Mouse (Mus musculus) neural tube, embryonic 11.5 days (tissue): ENCODE data around the gene Sesn1. TPM values are rescaled to one million over a fixed set of nuclear protein-coding genes. Genes with fewer than 3 reads are reported as not detected.
A peak's percentile ranks its signal among the peaks of the same experiment; 100 is the strongest.

Experiments used
- ATAC-seq: fragments of 200-750 bp; cut with Nextera tagmentation; 2 replicates; pipeline ENCODE4 v1.8.0; 2017; ENCODE audit warnings: moderate number of reproducible peaks, mild to moderate bottlenecking, moderate TSS enrichment, moderate library complexity; ENCODE audit not compliant: insufficient read depth, low FRiP score, low TSS enrichment
- DNase-seq: peaks from one replicate; pipeline ENCODE4 v3.0.0-alpha.2; 2015; ENCODE audit warnings: low spot score
- H3K27ac ChIP-seq: fragments of 300-500 bp; sonication (generic); 2 replicates; pipeline ENCODE4 v1.5.1; 2014; ENCODE audit warnings: low read depth, mild to moderate bottlenecking, low read length
- H3K27me3 ChIP-seq: fragments of 300-500 bp; sonication (generic); 2 replicates; pipeline ENCODE4 v1.6.1; 2014; ENCODE audit warnings: mild to moderate bottlenecking, low read length, mixed read lengths; ENCODE audit not compliant: control insufficient read depth, insufficient read depth
- H3K36me3 ChIP-seq: fragments of 300-500 bp; sonication (generic); 2 replicates; pipeline ENCODE4 v1.6.1; 2014; ENCODE audit warnings: mild to moderate bottlenecking, low read length, moderate library complexity, mixed read lengths; ENCODE audit not compliant: control insufficient read depth, insufficient read depth
- H3K4me1 ChIP-seq: fragments of 300-500 bp; sonication (generic); 2 replicates; pipeline ENCODE4 v1.6.1; 2014; ENCODE audit warnings: low read length, mixed read lengths; ENCODE audit not compliant: control insufficient read depth, insufficient read depth
- H3K4me2 ChIP-seq: fragments of 300-500 bp; sonication (generic); 2 replicates; pipeline ENCODE4 v1.6.1; 2014; ENCODE audit warnings: low read depth, mild to moderate bottlenecking, moderate library complexity
- H3K4me3 ChIP-seq: fragments of 300-500 bp; sonication (generic); 2 replicates; pipeline ENCODE4 v1.5.1; 2014; ENCODE audit warnings: low read depth, low read length
- H3K9ac ChIP-seq: fragments of 300-500 bp; sonication (generic); 2 replicates; pipeline ENCODE4 v1.6.1; 2014; ENCODE audit warnings: mild to moderate bottlenecking, low read length
- H3K9me3 ChIP-seq: fragments of 300-500 bp; sonication (generic); 2 replicates; pipeline ENCODE4 v1.6.1; 2016; ENCODE audit warnings: low read length; ENCODE audit not compliant: control insufficient read depth
- WGBS: fragments of 180-500 bp; shearing (Covaris S2); extraction: QIAGEN DNeasy Blood & Tissue Kit; methylation state at CpG from one replicate; pipeline ENCODE4 v1.1.7; 2014; 5-methylcytosine and 5-hydroxymethylcytosine counted together
- polyA plus RNA-seq: library from polyadenylated mRNA; unstranded; fragments of >200 nt; fragmentation: Nextera tagmentation; extraction: Ambion mirVana; gene quantifications from 2 replicates; pipeline ENCODE4 v1.2.1, GENCODE M21; 2014

Gene Sesn1
- polyA plus RNA-seq, 1 experiment from 2014 or later: 24.7 TPM

DNA sequence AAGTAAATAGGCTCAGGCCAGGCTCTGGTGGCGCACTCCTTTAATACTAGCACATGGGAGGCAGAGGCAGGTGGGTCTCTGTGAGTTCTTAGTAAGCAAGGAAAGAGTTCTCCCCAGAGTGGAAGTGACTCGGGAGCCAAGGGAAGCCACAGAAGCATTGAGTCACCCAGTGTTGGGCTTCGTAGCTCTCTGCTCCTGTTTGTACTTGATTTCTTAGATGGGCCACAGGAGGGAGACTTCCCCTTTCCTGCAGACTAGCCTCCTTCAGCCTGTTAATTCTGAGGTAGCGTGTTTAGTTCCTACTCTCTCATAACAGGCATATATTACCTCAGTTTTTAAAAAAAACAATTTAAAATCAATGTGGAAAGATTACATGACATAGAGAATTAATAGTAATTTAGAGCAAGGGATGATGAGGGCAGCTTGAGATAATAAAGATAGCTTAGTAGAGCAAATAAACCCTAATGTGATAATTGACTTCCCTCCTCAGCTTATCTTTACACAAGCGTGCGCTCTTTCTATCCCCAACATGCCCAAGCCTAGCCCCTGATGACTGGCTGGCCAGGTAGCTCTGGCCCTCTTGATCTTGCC lies 16.9 kb downstream of the Sesn1 start:
- 92% methylated on average over 6 of the region's 6 CpGs for WGBS
- Histone ChIP-seq H3K4me1 (no peaks in the 10 kb centered on the region), H3K4me2 (no peak overlapping the region), H3K27me3 (no peaks in the 10 kb centered on the region), H3K9ac (no peak overlapping the region), H3K36me3 (no peaks in the 10 kb centered on the region), H3K9me3 (no peaks in the 10 kb centered on the region), H3K4me3 (no peak overlapping the region), H3K27ac (no peak overlapping the region)
- DNase-seq: no peak
- ATAC-seq: no peak

DNA sequence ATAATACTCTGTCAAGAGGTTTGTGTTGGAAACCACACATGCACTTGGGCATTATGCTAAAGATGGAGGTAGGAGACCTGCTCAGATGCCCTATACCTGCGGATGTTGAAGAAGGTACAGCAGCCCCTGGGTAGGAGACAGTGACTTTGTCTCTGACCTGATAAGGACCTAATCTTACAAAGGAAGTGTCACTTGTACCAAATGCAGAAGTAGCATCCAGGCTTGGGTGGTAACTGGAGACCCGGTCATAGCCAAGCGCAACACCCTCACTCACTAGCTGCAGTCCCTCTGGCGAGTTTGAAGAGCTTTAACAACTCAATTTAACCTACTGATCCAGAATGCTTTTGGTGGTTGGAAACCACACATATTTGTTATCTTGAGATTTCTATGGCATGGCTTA lies 18.0 kb downstream of the Sesn1 start:
- ATAC-seq (no peak), DNase-seq (no peak)
- Histone ChIP-seq H3K9me3 (no peaks in the 10 kb centered on the region), H3K4me1 (no peaks in the 10 kb centered on the region), H3K27me3 (no peaks in the 10 kb centered on the region), H3K4me2 (no peak overlapping the region), H3K27ac (no peak overlapping the region), H3K4me3 (no peak overlapping the region), H3K36me3 (no peaks in the 10 kb centered on the region), H3K9ac (no peak overlapping the region)
- 89% methylated on average over 4 of the region's 4 CpGs for WGBS

DNA sequence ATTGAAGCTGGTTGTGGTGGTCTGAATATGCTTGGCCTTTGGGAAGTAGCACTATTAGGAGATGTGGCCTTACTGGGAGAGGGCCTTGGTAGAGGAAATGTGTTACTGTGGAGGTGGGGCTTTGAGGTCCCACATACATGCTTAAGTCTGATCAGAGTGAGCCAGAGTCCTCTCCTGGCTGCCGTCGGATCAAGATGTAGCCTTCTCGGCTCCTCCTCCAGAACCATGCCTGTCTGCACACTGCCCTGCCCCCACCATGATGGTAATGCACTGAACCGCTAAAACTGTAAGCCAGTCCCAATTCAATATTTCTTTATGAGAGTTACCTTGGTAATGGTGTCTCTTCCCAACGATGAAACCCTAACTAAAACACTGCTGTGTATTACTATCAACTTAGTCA lies 19.5 kb downstream of the Sesn1 start:
- Histone ChIP-seq H3K4me1 (no peaks in the 10 kb centered on the region), H3K9me3 (no peaks in the 10 kb centered on the region), H3K27me3 (no peaks in the 10 kb centered on the region), H3K36me3 (no peaks in the 10 kb centered on the region), H3K4me3 (no peak overlapping the region), H3K4me2 (no peak overlapping the region), H3K27ac (no peak overlapping the region), H3K9ac (no peak overlapping the region)
- WGBS: 89% methylated on average over 5 of the region's 5 CpGs
- no peak for ATAC-seq
- DNase-seq: no peak

DNA sequence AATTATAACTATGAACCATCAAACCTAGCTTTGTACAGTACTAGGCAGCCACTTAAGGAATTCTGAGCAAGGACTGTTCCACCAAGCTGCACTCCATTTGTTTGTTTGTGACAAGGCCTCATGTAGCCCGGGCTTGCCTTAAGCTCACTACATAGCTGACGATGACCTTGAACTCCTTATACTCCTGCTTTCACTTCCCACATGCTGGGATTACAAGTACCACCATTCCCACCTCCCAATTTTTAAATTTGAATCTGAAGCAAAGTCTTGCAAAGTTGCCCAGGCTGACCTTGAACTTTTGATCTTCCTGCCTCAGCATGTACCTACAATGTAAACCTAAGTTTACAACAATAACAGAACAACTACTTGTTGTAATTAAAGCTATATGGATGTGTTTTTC lies 20.2 kb downstream of the Sesn1 start:
- Histone ChIP-seq H3K27ac (no peak overlapping the region), H3K9me3 (no peaks in the 10 kb centered on the region), H3K4me3 (no peak overlapping the region), H3K4me2 (no peak overlapping the region), H3K4me1 (no peaks in the 10 kb centered on the region), H3K9ac (no peak overlapping the region), H3K27me3 (no peaks in the 10 kb centered on the region), H3K36me3 (no peaks in the 10 kb centered on the region)
- DNase-seq (no peak), ATAC-seq (no peak)
- WGBS: 85% methylated on average over 2 of the region's 2 CpGs

DNA sequence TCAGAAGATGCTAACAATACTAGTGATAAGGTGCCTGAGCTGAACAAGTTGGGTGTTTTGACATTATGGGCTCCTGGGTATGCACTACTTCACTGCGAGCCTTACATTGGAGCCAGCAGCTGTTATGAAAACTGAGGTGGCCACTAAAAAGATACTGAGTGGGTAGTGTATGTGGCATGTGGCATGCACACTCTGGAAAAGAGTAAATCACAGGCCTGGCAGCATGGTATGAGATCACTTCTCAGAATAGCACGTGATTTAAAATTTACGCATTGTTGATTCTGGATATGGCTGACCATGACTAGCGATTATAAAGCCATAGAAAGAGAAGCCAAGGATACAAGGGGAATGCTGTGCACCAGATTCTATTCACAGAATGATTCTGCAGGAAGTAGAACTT lies 20.7 kb downstream of the Sesn1 start:
- Histone ChIP-seq H3K4me3 (no peak overlapping the region), H3K36me3 (no peaks in the 10 kb centered on the region), H3K27me3 (no peaks in the 10 kb centered on the region), H3K4me1 (no peaks in the 10 kb centered on the region), H3K9ac (no peak overlapping the region), H3K27ac (no peak overlapping the region), H3K9me3 (no peaks in the 10 kb centered on the region), H3K4me2 (no peak overlapping the region)
- DNase-seq (no peak), ATAC-seq (no peak)
- 68% methylated on average over 4 of the region's 4 CpGs for WGBS

DNA sequence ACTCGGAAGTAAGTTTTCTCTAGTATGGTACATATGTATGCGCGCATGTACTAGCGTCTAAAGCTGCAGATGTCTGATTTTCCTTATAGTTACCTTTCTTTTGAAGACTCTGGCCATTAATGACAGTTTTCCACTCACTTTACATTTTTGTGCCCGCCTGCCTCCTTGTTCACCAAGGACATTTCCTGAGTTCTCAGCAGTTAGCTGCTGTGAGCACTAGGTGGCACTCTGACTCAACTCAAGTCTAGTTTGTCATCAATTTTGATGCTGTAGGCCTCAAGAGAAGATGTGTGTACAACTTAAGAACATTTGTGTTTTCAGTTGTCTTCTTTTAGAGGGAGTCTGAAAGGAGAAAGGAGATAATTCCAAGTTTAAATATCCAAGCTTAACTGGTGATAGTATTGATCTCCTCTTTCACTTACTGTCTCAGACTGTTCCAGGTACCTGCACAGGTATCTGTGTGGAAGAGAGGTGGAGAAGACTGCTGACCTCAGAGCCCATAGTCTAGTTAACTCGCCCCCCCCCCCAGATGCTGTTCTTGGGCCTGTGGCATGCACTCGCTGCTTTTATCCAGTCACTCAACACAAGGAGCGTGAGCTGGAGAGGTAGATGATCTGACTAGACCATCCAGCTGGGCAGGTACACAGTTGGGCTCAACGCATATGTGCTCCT lies 21.3 kb downstream of the Sesn1 start:
- DNase-seq (peak; percentile 61), ATAC-seq (no peak)
- whole genome bisulfite sequencing: 56% methylated on average over 9 of the region's 9 CpGs
- Histone ChIP-seq H3K9me3 (no peaks in the 10 kb centered on the region), H3K4me1 (no peaks in the 10 kb centered on the region), H3K27ac (no peak overlapping the region), H3K9ac (no peak overlapping the region), H3K4me2 (no peak overlapping the region), H3K36me3 (no peaks in the 10 kb centered on the region), H3K4me3 (no peak overlapping the region), H3K27me3 (no peaks in the 10 kb centered on the region)

DNA sequence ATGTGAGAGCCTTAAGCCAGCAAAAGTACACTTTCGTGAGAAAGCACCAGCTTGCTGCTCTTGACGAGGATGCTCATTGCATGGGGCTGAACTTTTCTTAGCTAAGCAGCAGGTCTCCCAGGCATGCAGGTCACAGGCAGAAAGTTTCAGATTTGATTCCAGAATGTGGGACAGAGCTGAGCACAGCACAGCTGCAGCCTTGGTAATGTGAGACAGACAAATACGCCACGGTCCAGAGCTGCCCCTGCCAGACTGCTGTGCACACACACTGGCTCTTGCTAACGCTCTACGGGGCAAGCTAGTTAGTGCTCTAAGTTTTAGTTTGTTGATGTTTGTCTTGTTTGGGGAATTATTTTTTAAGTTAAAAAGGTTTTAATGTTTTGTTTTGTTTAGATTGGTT lies 22.5 kb downstream of the Sesn1 start:
- DNase-seq: no peak
- Histone ChIP-seq H3K4me2 (no peak overlapping the region), H3K27me3 (no peaks in the 10 kb centered on the region), H3K36me3 (no peaks in the 10 kb centered on the region), H3K4me1 (no peaks in the 10 kb centered on the region), H3K9me3 (no peaks in the 10 kb centered on the region), H3K27ac (no peak overlapping the region), H3K4me3 (no peak overlapping the region), H3K9ac (no peak overlapping the region)
- ATAC-seq: no peak
- 62% methylated on average over 6 of the region's 6 CpGs for WGBS

DNA sequence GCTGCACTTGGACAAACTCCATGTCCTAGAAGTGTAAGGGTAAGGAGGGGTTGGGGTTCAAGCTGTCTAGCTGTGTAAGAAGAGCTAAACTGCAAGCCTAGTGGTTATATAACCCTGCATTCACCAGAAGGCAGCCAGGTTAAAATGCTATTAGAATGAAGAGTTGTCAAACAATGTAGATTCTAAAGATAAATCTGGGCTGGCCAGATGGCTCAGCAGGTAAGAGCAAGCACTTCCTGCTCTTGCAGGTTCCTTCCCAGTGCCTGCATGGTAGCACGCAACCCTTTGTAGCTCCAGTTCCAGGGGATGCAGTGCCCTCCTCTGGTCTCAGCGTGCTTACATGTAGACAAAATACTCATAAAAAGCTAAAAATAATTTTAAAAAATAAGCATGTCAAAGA lies 24.4 kb downstream of the Sesn1 start:
- Histone ChIP-seq H3K27ac (no peak overlapping the region), H3K4me2 (no peak overlapping the region), H3K36me3 (no peaks in the 10 kb centered on the region), H3K27me3 (no peaks in the 10 kb centered on the region), H3K4me3 (no peak overlapping the region), H3K9ac (no peak overlapping the region), H3K4me1 (no peaks in the 10 kb centered on the region), H3K9me3 (no peaks in the 10 kb centered on the region)
- ATAC-seq: no peak
- no peak for DNase-seq
- WGBS: 88% methylated on average over 2 of the region's 2 CpGs

DNA sequence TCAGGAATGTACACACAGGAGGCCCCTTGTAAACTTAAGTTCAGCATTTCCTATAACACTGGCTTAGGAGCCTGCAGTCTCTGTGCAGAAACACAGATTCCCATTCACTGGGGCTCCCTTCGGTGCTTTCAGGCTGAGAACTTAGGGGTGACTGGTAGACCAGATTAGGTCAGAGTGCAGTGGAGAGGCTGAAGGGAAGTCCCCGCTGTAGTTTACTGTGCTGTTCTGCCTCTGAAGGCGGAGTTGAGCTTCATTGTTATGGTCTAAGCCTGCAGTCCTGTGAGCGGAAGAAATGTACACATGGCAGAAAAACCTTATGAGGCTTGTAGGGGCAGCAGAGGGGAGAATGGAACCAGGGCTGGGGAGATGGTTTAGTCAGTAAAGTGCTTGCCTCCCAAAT lies 29.2 kb downstream of the Sesn1 start:
- Histone ChIP-seq H3K4me2 (no peak overlapping the region), H3K27me3 (no peaks in the 10 kb centered on the region), H3K36me3 (no peaks in the 10 kb centered on the region), H3K27ac (no peak overlapping the region), H3K4me1 (no peaks in the 10 kb centered on the region), H3K9ac (no peak overlapping the region), H3K9me3 (no peaks in the 10 kb centered on the region), H3K4me3 (no peak overlapping the region)
- ATAC-seq: no peak
- WGBS: 94% methylated on average over 4 of the region's 4 CpGs
- no peak for DNase-seq
